Mouse (Mus musculus) urinary bladder, postnatal 0 days (tissue): ENCODE measurements around the gene Tbx18. TPM values are rescaled to one million over a fixed set of nuclear protein-coding genes. Genes with fewer than 3 reads are reported as not detected.

Experiments
- polyA plus RNA-seq: library from polyadenylated mRNA; unstranded; fragments of >200 nt; fragmentation: Nextera tagmentation; extraction: Ambion mirVana; gene quantifications from 2 replicates; pipeline ENCODE4 v1.2.1, GENCODE M21; 2015

Gene Tbx18
- polyA plus RNA-seq: 1.6 and 1.7 TPM in 2 replicates

GRCm38 (mm10) chr9:87730961-87731535 lies at the start of gene Tbx18:
Gene Tbx18 (minus strand): TSS chr9:87731260.

